Mouse (Mus musculus) adrenal gland, postnatal 25 days (tissue): Measurements from ENCODE around the gene Med19. TPM values are rescaled to one million over a fixed set of nuclear protein-coding genes. Genes with fewer than 3 reads are reported as not detected.
A peak's percentile ranks its signal among the peaks of the same experiment; 100 is the strongest.
"Not testable (repeated sequence)": the region's sequence is repeated elsewhere in the genome, so short reads cannot be mapped to it uniquely, and the experiment has no call there.

Experiments
- DNase-seq: peaks from one replicate; pipeline ENCODE4 v3.0.0; 2021; ENCODE audit warnings: mixed read lengths
- total RNA-seq: library from RNA; stranded (reverse); gene quantifications from 2 replicates; pipeline ENCODE4 v1.2.3, GENCODE M21; 2021

Med19 gene
- total RNA-seq, 1 experiment from 2014 or later = 23.0 TPM

GRCm38 (mm10) chr2:84720718-84721117, 42.5 kb downstream of the Med19 start:
- DNase-seq = no peak

GRCm38 (mm10) chr2:84721182-84721581, 43.0 kb downstream of the Med19 start:
- DNase-seq = no peak

- DNase-seq = no peak
These were observed 45.7 kb downstream of the Med19 start for GRCm38 (mm10) chr2:84723856-84724255.

GRCm38 (mm10) chr2:84725770-84726169, 47.6 kb downstream of the Med19 start:
- no peak for DNase-seq

- DNase-seq = no peak
These were observed 48.5 kb downstream of the Med19 start for GRCm38 (mm10) chr2:84726716-84727115.

GRCm38 (mm10) chr2:84727172-84727858, 49.1 kb downstream of the Med19 start, which contains the start of gene Clp1:
Clp1 (minus strand) TSS chr2:84727350.
- DNase-seq = peak; percentile 93

GRCm38 (mm10) chr2:84728191-84728590, 50.0 kb downstream of the Med19 start:
- not testable (repeated sequence) for DNase-seq

GRCm38 (mm10) chr2:84731206-84731605, 53.0 kb downstream of the Med19 start:
- DNase-seq = no peak

GRCm38 (mm10) chr2:84732394-84732793, 54.2 kb downstream of the Med19 start:
- no peak for DNase-seq

GRCm38 (mm10) chr2:84733579-84734300, 55.5 kb downstream of the Med19 start, which contains the start of gene Ypel4:
Ypel4 (plus strand) TSS chr2:84734058.
- DNase-seq = peak; percentile 67

GRCm38 (mm10) chr2:84734351-84734864, 56.2 kb downstream of the Med19 start:
- no peak for DNase-seq

GRCm38 (mm10) chr2:84734919-84735318, 56.7 kb downstream of the Med19 start:
- no peak for DNase-seq

GRCm38 (mm10) chr2:84735346-84735920, 57.2 kb downstream of the Med19 start:
- no peak for DNase-seq

GRCm38 (mm10) chr2:84736312-84737161, 58.3 kb downstream of the Med19 start:
- no peak for DNase-seq

GRCm38 (mm10) chr2:84737451-84737925, 59.3 kb downstream of the Med19 start:
- no peak for DNase-seq

Other genes starting within 250 kb of the Med19 start
- 49.2 and 65.8 TPM in 2 replicates for gene Tfpi, start 201.6 kb upstream of the Med19 start, total RNA-seq
- gene Ctnnd1, start 27.6 kb upstream of the Med19 start, total RNA-seq = 130 and 154 TPM in 2 replicates
- 0.18 and 0.38 TPM in 2 replicates for gene Btbd18, start 19.3 kb upstream of the Med19 start, total RNA-seq
- gene Selenoh, start 7.6 kb upstream of the Med19 start, total RNA-seq = 36.4 and 54.0 TPM in 2 replicates
- not detected in 2 replicates for gene Gm28635, start 361 bp upstream of the Med19 start, total RNA-seq
- gene Tmx2, start 738 bp downstream of the Med19 start, total RNA-seq = 137 and 147 TPM in 2 replicates
- 62.3 and 62.9 TPM in 2 replicates for gene Zdhhc5, start 36.8 kb downstream of the Med19 start, total RNA-seq
- gene Clp1, start 48.9 kb downstream of the Med19 start, total RNA-seq = 12.3 and 13.9 TPM in 2 replicates
- 8.5 and 9.3 TPM in 2 replicates for gene Ypel4, start 55.7 kb downstream of the Med19 start, total RNA-seq
- gene Gm19426, start 65.3 kb downstream of the Med19 start, total RNA-seq = 3.9 and 4.2 TPM in 2 replicates
- 31.8 and 33.5 TPM in 2 replicates for gene Serping1, start 97.0 kb downstream of the Med19 start, total RNA-seq
- 16.9 and 19.9 TPM in 2 replicates for gene Ube2l6, start 120.4 kb downstream of the Med19 start, total RNA-seq
- not detected in 2 replicates for gene Smtnl1, start 144.2 kb downstream of the Med19 start, total RNA-seq
- gene Timm10, start 148.6 kb downstream of the Med19 start, total RNA-seq = 40.4 and 43.8 TPM in 2 replicates
- gene Slc43a1, start 160.4 kb downstream of the Med19 start, total RNA-seq = 2.4 and 4.3 TPM in 2 replicates
- 1.2 TPM in 2 replicates for gene Rtn4rl2, start 208.3 kb downstream of the Med19 start, total RNA-seq